Mouse (Mus musculus) liver, embryonic 15.5 days (tissue): ENCODE data around the gene Thoc6. TPM values are rescaled to one million over a fixed set of nuclear protein-coding genes. Genes with fewer than 3 reads are reported as not detected.

Source experiments
- ATAC-seq: fragments of 200-750 bp; cut with Nextera tagmentation; 2 replicates; pipeline ENCODE4 v1.8.0; 2017; ENCODE audit warnings: moderate number of reproducible peaks, mild to moderate bottlenecking, moderate library complexity; ENCODE audit not compliant: insufficient read depth
- H3K27ac ChIP-seq: fragments of 300-500 bp; sonication (generic); replicated peaks from 2 replicates; pipeline ENCODE4 v1.5.1; 2015; ENCODE audit warnings: mild to moderate bottlenecking, inconsistent platforms
- H3K27me3 ChIP-seq: fragments of 300-500 bp; sonication (generic); 2 replicates; pipeline ENCODE4 v1.6.1; 2015; ENCODE audit warnings: mild to moderate bottlenecking, inconsistent platforms
- H3K36me3 ChIP-seq: fragments of 300-500 bp; sonication (generic); replicated peaks from 2 replicates; pipeline ENCODE4 v1.6.1; 2015; ENCODE audit warnings: moderate library complexity, mild to moderate bottlenecking, inconsistent platforms
- H3K4me1 ChIP-seq: fragments of 300-500 bp; sonication (generic); replicated peaks from 2 replicates; pipeline ENCODE4 v1.6.1; 2015; ENCODE audit warnings: inconsistent platforms
- H3K4me2 ChIP-seq: fragments of 300-500 bp; sonication (generic); 2 replicates; pipeline ENCODE4 v1.6.1; 2015; ENCODE audit warnings: moderate library complexity, mild to moderate bottlenecking, inconsistent platforms
- H3K4me3 ChIP-seq: fragments of 300-500 bp; sonication (generic); replicated peaks from 2 replicates; pipeline ENCODE4 v1.5.1; 2015; ENCODE audit warnings: mild to moderate bottlenecking, inconsistent platforms
- H3K9ac ChIP-seq: fragments of 300-500 bp; sonication (generic); 2 replicates; pipeline ENCODE4 v1.6.1; 2015; ENCODE audit warnings: moderate library complexity, mild to moderate bottlenecking, inconsistent platforms
- H3K9me3 ChIP-seq: fragments of 300-500 bp; sonication (generic); replicated peaks from 2 replicates; pipeline ENCODE4 v1.6.1; 2016; ENCODE audit warnings: inconsistent platforms
- WGBS: fragments of 180-500 bp; shearing (Covaris S2); methylation state at CpG from one replicate; pipeline ENCODE4 v1.1.7; 2015; ENCODE audit warnings: mixed read lengths; ENCODE audit not compliant: insufficient replicate concordance; 5-methylcytosine and 5-hydroxymethylcytosine counted together
- polyA plus RNA-seq: library from polyadenylated mRNA; unstranded; fragments of >200 nt; fragmentation: Nextera tagmentation; extraction: Ambion mirVana; gene quantifications from 2 replicates; pipeline ENCODE4 v1.2.1, GENCODE M21; 2015

The Thoc6 gene
- polyA plus RNA-seq, 1 experiment from 2014 or later = 19.7 TPM

GRCm38 (mm10) chr17:23630195-23631020, 43.3 kb downstream of the Thoc6 start:
- H3K4me2 ChIP-seq = peak overlapping the region; percentile 36; the same call in 1 of the 2 replicates
- H3K4me3 ChIP-seq = no peak overlapping the region
- no peaks in the 10 kb centered on the region for H3K27me3 ChIP-seq
- H3K9ac ChIP-seq = no peak overlapping the region
- ATAC-seq = no peak
- WGBS = 11% methylated on average over 22 of the region's 22 CpGs
- 0 out of 2 replicates have a peak, but pooled peaks cover 5% of the 10 kb centered on the region for H3K4me1 ChIP-seq
- H3K36me3 ChIP-seq = no peaks in the 10 kb centered on the region
- H3K27ac ChIP-seq = no peak overlapping the region
- no peaks in the 10 kb centered on the region for H3K9me3 ChIP-seq

DNA sequence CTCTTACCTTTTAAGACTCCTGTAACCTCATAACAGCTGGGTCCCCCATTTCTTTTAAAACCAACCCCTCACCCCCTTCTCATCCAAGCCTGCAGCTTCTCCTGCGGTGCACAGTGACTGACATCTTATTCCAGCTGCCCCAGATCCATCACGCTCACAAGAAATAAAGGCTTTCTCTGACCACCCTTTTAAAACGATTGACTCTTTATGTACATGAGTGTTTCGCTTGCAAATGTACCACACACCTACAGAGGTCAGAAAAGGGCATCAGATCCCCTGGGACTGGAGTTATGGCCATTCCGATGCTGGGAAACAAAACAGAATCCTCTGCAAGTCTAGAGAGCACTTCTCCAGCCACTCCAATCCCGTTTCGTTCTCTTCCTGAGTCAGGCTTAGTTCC, 45.9 kb downstream of the Thoc6 start:
- WGBS = 35% methylated on average over 7 of the region's 7 CpGs
- Histone ChIP-seq H3K36me3 (no peaks in the 10 kb centered on the region), H3K9me3 (no peaks in the 10 kb centered on the region)

GRCm38 (mm10) chr17:23620351-23620750, 53.3 kb downstream of the Thoc6 start:
- ATAC-seq = no peak

More for the DNA sequence above, 45.9 kb downstream of the Thoc6 start:
- Histone ChIP-seq H3K4me2 (no peak overlapping the region), H3K4me1 (0 out of 2 replicates have a peak, but pooled peaks cover 5% of the 10 kb centered on the region), H3K27ac (no peak overlapping the region), H3K9ac (no peak overlapping the region), H3K27me3 (no peaks in the 10 kb centered on the region), H3K4me3 (no peak overlapping the region)
- ATAC-seq = no peak

More at GRCm38 (mm10) chr17:23620351-23620750, 53.3 kb downstream of the Thoc6 start:
- no peak overlapping the region for H3K4me3 ChIP-seq
- 52% methylated on average over 7 of the region's 7 CpGs for WGBS
- H3K27ac ChIP-seq = no peak overlapping the region
- H3K9ac ChIP-seq = no peak overlapping the region
- H3K4me1 ChIP-seq = no peaks in the 10 kb centered on the region
- no peaks in the 10 kb centered on the region for H3K36me3 ChIP-seq
- peaks cover 15% of the 10 kb centered on the region; the same call in 1 of the 2 replicates for H3K27me3 ChIP-seq
- no peaks in the 10 kb centered on the region for H3K9me3 ChIP-seq
- H3K4me2 ChIP-seq = no peak overlapping the region

Other genes starting within 250 kb of the Thoc6 start
- not detected in 2 replicates for gene Vmn2r117, start 194.2 kb downstream of the Thoc6 start, polyA plus RNA-seq
- 5.3 and 5.5 TPM in 2 replicates for gene Zfp213, start 109.6 kb downstream of the Thoc6 start, polyA plus RNA-seq
- gene Zfp13, start 74.4 kb downstream of the Thoc6 start, polyA plus RNA-seq = 1.3 and 1.8 TPM in 2 replicates
- 0.16 TPM in 1 of 2 replicates, not detected in the other for gene Zscan10, start 73.0 kb downstream of the Thoc6 start, polyA plus RNA-seq
- gene Mmp25, start 28.6 kb downstream of the Thoc6 start, polyA plus RNA-seq = 0.40 and 0.64 TPM in 2 replicates
- 0.13 TPM in 1 of 2 replicates, not detected in the other for gene Bicdl2, start 13.4 kb downstream of the Thoc6 start, polyA plus RNA-seq
- gene Hcfc1r1, start 286 bp downstream of the Thoc6 start, polyA plus RNA-seq = 20.2 and 23.5 TPM in 2 replicates
- 5.8 and 6.4 TPM in 2 replicates for gene Tnfrsf12a, start 3.6 kb upstream of the Thoc6 start, polyA plus RNA-seq
- 0.89 and 2.0 TPM in 2 replicates for gene Cldn6, start 5.4 kb upstream of the Thoc6 start, polyA plus RNA-seq
- gene Cldn9, start 10.1 kb upstream of the Thoc6 start, polyA plus RNA-seq = not detected in 2 replicates
- 0.10 and 0.15 TPM in 2 replicates for gene 1520401A03Rik, start 48.9 kb upstream of the Thoc6 start, polyA plus RNA-seq
- 28.8 and 34.7 TPM in 2 replicates for gene Pkmyt1, start 52.5 kb upstream of the Thoc6 start, polyA plus RNA-seq
- gene Paqr4, start 67.0 kb upstream of the Thoc6 start, polyA plus RNA-seq = 7.9 and 8.0 TPM in 2 replicates
- gene Kremen2, start 72.0 kb upstream of the Thoc6 start, polyA plus RNA-seq = not detected in 2 replicates
- gene Flywch1, start 97.7 kb upstream of the Thoc6 start, polyA plus RNA-seq = 9.4 and 12.1 TPM in 2 replicates
- 0.93 and 0.94 TPM in 2 replicates for gene Flywch2, start 112.2 kb upstream of the Thoc6 start, polyA plus RNA-seq
- gene Srrm2, start 116.7 kb upstream of the Thoc6 start, polyA plus RNA-seq = 167 and 170 TPM in 2 replicates
- gene Elob, start 155.3 kb upstream of the Thoc6 start, polyA plus RNA-seq = 388 and 452 TPM in 2 replicates
- not detected in 2 replicates for gene Prss33, start 162.2 kb upstream of the Thoc6 start, polyA plus RNA-seq
- not detected in 2 replicates for gene Prss32, start 170.0 kb upstream of the Thoc6 start, polyA plus RNA-seq
- gene Prss41, start 170.3 kb upstream of the Thoc6 start, polyA plus RNA-seq = 0.10 TPM in 1 of 2 replicates, not detected in the other
- gene Prss21, start 194.2 kb upstream of the Thoc6 start, polyA plus RNA-seq = not detected in 2 replicates
- not detected in 2 replicates for gene Dcpp1, start 207.0 kb upstream of the Thoc6 start, polyA plus RNA-seq
- gene Dcpp2, start 207.0 kb upstream of the Thoc6 start, polyA plus RNA-seq = not detected in 2 replicates
- not detected in 2 replicates for gene Dcpp3, start 243.6 kb upstream of the Thoc6 start, polyA plus RNA-seq